Mouse (Mus musculus): Measurements from ENCODE around the gene Cd52. TPM values are rescaled to one million over a fixed set of nuclear protein-coding genes. Genes with fewer than 3 reads are reported as not detected.

Gene Cd52
- polyA plus RNA-seq, 1 experiment, result 14.0 TPM

DNA sequence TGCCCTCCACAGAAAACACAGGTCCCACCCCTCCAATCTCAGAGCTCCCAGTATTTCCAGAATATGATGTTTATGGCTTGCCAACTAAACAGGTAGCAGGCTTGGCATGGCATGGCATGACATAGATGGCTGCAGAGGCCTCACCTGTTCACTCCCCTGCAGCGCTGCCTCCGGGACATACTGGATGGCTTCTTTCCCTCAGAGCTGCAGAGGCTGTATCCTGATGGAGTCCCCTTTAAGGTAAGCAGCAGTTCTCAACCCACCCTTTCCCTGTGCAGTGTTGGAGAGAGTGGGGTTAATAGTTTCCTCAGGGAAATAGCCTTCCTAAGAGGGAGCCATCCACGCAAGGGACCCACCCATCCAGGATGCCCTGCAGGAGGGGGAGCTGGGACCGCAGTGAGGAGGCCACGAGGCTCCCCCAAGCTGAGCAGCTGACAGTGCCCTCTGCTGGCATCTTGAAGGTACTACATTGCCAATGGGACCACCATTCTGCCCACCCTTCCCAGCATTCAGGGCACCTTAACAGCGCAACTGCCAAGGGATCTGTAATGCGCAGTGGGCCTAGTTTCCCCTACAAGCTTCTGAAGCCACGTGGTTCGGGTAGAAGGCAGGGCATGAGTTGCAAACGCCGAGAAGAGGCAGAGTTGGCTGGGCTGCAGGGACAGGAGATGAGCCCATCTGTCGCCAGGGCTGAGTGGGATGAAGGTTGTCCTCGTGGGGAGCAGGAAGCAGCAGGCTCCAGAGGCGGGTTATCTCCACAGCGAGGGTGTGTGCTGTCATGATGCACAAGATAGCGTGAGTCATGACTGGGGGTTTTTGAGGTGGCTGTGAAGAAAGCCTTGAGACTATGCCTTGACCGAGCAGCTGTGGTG lies 29.0 kb upstream of the Cd52 start:
- Histone ChIP-seq H3K27ac (replicated peaks; ENCODE audit: low read depth, low read length) (no peak overlapping the region), H3K4me3 (ENCODE audit: insufficient read depth, low read depth, low read length) (no peak overlapping the region), H3K4me1 (ENCODE audit: control insufficient read depth, insufficient read depth, insufficient read length, low read length) (peaks cover 9% of the 10 kb centered on the region; the same call in 1 of the 2 replicates)

DNA sequence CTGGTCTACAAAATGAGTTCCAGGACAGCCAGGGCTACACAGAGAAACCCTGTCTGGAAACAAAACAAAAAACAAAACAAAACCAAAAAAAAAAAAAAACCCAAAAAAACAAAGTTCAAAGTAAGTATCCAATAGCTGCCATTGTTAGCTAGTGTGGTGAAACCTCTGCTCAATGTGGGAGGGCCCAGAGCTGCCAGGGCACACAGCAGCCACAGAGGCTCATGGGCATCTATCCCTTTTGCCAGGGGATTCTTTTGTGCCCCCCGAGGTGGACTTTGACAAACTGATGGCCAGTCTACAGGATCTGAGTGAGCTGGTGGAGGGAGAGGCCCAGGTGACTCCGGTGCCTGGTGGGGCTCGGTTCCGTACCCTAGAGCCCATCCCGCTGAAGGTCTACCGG lies 28.3 kb upstream of the Cd52 start:
- peaks cover 9% of the 10 kb centered on the region; the same call in 1 of the 2 replicates for H3K4me1 ChIP-seq (ENCODE audit: control insufficient read depth, insufficient read depth, insufficient read length, low read length)
- H3K4me3 ChIP-seq (ENCODE audit: insufficient read depth, low read depth, low read length), result no peak overlapping the region
- no peak overlapping the region for H3K27ac ChIP-seq (replicated peaks; ENCODE audit: low read depth, low read length)

DNA sequence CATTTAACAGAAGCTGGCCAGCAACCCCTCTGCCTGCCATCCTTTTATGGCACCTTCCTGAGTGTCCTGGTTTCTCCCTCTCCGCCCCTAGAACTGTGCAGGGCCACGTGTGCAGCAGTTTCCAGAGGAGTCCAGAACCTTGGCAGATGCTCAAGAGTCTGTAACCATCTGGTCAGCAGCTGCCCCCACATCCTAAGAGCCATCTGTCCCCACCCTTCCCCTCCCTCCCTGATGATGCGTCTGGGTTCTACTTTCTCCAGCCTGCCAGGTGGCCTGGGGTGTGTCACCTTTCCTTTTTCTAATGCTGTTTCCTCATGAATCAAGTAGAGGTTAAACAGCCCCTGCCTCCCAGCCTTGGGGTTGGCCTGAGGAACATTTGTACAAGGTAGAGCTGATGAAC lies 27.4 kb upstream of the Cd52 start:
- no peak overlapping the region for H3K27ac ChIP-seq (replicated peaks; ENCODE audit: low read depth, low read length)
- H3K4me1 ChIP-seq (ENCODE audit: control insufficient read depth, insufficient read depth, insufficient read length, low read length), result 0 out of 2 replicates have a peak, but pooled peaks cover 1% of the 10 kb centered on the region
- no peak overlapping the region for H3K4me3 ChIP-seq (ENCODE audit: insufficient read depth, low read depth, low read length)

DNA sequence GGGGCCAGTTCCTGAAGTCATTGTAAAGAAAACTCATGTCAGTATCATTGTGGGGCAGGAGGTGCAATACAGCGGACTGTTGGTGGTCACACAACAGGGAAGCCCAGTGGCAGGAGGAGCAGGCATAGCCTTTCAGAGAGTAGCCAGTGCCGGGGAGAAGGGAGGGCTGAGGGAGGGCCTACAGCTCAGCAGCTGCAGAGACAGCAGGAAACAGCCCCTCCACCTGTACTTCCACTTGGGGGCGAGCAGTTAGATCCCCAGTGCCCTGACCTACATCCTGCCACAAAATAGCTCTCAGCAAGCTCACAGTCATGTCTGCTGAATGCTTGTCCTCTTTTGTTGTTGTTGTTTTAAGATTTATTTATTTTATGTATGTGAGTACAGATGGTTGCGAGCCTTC lies 26.7 kb upstream of the Cd52 start:
- Histone ChIP-seq H3K27ac (replicated peaks; ENCODE audit: low read depth, low read length) (no peak overlapping the region), H3K4me1 (ENCODE audit: control insufficient read depth, insufficient read depth, insufficient read length, low read length) (no peaks in the 10 kb centered on the region), H3K4me3 (ENCODE audit: insufficient read depth, low read depth, low read length) (no peak overlapping the region)

DNA sequence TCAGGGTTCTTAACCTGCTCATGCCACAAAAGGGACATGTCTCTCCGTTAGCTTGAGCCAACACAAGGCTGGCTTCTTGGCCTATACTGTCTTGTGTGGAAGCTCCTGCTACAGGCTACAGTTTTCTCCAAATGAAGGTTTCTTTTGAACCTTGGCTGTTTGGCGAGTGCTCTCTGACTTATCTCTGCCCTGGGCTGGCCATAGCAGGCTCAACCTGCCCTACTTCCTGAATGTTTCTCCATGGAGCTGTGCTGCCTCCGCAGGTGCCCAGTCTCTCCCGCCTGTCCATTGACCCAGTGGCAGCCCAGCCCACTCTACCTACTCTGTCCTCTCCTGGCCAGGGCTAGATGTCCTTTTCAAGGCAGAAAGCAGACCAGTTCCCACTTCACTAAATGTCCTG lies 26.0 kb upstream of the Cd52 start:
- Histone ChIP-seq H3K4me3 (ENCODE audit: insufficient read depth, low read depth, low read length) (no peak overlapping the region), H3K27ac (replicated peaks; ENCODE audit: low read depth, low read length) (no peak overlapping the region), H3K4me1 (ENCODE audit: control insufficient read depth, insufficient read depth, insufficient read length, low read length) (no peaks in the 10 kb centered on the region)

DNA sequence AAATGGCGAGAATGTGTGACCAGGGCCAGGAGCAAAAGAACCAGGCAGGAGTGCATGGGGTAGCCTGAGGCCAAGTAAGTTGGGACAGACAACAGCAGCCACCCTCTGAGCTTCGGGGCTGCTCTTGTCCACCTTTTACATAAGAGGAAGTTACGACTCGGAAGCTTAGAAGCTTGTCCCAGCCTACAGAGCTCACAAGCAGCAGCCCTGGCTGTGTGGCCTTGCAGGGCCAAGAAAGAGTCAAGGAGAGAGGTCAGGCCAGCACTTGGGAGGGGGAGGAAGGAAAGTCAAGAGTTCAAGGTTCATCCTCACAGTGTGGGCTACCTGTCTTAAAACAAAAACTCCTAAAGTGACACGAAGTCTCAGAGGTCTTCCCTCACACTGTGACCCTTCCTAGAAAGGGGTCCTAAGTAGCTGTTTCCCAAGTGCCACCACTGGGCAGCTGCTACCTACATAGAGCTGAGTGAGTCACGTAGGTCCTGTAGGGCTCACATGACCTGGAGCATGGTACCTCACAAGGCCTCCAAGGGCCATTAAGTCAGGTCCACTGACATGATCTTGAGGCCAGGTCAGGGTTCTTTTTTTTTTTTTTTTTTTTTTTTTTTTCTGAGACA lies 25.4 kb upstream of the Cd52 start:
- no peak overlapping the region for H3K27ac ChIP-seq (replicated peaks; ENCODE audit: low read depth, low read length)
- H3K4me1 ChIP-seq (ENCODE audit: control insufficient read depth, insufficient read depth, insufficient read length, low read length), result no peaks in the 10 kb centered on the region
- no peak overlapping the region for H3K4me3 ChIP-seq (ENCODE audit: insufficient read depth, low read depth, low read length)

DNA sequence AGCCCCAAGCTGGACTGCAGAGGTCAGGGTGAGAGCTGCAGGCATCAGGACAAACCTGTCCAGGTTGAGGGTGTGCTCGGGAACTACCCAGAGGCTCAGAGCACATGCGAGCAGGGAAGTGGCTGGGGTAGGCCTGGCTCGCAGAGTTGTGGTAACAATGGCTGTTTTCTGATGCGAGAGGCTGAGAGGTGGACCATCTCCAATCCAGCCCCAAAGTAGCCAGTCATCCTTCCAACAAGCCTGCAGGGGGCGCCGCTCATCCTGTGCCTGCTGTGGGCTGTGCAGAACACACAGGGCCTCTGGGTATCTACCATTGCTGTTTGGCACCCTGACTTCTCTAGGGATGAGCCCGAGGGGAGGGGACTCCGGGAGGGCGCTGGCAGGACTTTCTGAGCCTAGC lies 24.8 kb upstream of the Cd52 start:
- H3K4me1 ChIP-seq (ENCODE audit: control insufficient read depth, insufficient read depth, insufficient read length, low read length), result no peaks in the 10 kb centered on the region
- H3K4me3 ChIP-seq (ENCODE audit: insufficient read depth, low read depth, low read length), result no peak overlapping the region
- H3K27ac ChIP-seq (replicated peaks; ENCODE audit: low read depth, low read length), result no peak overlapping the region

DNA sequence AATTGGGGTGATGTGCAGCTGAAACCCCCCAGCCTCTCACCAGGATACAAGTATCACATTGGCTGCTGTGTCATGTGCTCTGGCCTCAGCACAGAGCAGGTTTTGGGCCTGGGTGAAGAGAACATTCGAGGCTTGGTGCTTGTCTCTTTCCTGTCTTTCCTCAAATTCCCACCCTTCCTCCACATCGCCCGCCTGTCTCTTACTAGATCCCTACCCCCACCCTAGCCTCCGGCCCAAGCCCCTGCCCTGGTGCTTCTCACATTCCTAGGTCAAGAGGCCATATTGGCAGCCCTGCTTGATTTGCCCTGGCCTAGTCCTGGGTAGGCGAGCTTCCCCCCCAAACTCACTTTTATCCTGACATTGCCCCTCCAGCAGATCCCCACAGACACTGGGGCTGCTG lies 24.2 kb upstream of the Cd52 start:
- Histone ChIP-seq H3K4me1 (ENCODE audit: control insufficient read depth, insufficient read depth, insufficient read length, low read length) (no peaks in the 10 kb centered on the region), H3K4me3 (ENCODE audit: insufficient read depth, low read depth, low read length) (no peak overlapping the region), H3K27ac (replicated peaks; ENCODE audit: low read depth, low read length) (no peak overlapping the region)

DNA sequence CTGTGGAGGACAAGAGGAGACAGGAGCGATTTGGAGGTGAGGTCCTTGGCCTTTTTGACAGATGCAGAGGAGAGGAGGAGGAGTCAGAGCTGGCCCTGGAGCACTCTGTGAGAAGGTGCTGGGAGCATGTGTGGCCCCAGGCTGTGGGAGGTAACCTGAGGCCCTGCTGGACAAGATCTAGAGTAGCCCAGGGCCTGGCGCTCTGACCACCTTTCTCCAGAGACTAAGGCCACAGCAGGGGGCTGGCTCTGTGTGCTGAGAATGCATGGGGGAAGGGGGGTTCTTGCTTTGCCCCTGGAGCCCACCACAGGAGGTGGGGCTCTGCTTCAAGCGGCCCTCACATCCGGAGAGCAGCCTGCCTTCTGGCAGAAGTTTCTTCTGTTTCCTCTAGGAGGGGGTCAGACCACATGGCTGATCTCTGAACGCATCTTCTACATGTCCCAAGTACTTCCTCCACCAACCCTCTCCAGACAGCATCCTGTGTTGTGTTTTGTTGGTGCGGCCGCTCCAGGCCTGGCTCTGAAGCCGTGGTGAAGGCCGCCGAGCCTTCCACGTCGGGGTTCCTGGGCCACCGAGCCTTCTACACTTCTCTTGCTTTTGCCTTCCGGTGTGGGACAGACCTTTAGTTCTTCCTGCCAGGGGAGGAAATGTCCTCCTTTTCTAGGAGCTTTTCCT lies 23.4 kb upstream of the Cd52 start:
- no peak overlapping the region for H3K4me3 ChIP-seq (ENCODE audit: insufficient read depth, low read depth, low read length)
- H3K4me1 ChIP-seq (ENCODE audit: control insufficient read depth, insufficient read depth, insufficient read length, low read length), result no peaks in the 10 kb centered on the region
- H3K27ac ChIP-seq (replicated peaks; ENCODE audit: low read depth, low read length), result no peak overlapping the region

DNA sequence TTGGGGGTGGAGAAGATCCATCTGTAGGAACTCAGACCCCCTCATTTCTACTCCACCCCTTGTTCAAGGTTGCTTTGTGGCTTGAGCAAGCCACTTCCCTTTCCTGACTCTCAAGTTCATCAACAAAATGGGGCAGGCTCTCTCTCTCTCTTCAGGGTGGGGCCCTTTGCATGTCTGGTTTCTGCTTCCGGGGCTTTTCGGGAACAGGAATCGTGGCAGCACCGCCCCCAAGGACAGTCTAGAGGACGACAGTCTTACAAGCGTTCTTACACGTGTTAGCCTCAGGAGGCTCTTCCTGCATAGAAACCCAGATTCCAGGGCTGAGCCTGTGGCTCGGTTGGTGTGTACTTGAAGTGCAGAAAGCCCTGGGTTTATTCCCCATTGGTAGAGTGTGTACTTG lies 22.1 kb upstream of the Cd52 start:
- H3K27ac ChIP-seq (replicated peaks; ENCODE audit: low read depth, low read length), result no peak overlapping the region; the same call in 1 of the 2 replicates
- no peaks in the 10 kb centered on the region for H3K4me1 ChIP-seq (ENCODE audit: control insufficient read depth, insufficient read depth, insufficient read length, low read length)
- H3K4me3 ChIP-seq (ENCODE audit: insufficient read depth, low read depth, low read length), result no peak overlapping the region

DNA sequence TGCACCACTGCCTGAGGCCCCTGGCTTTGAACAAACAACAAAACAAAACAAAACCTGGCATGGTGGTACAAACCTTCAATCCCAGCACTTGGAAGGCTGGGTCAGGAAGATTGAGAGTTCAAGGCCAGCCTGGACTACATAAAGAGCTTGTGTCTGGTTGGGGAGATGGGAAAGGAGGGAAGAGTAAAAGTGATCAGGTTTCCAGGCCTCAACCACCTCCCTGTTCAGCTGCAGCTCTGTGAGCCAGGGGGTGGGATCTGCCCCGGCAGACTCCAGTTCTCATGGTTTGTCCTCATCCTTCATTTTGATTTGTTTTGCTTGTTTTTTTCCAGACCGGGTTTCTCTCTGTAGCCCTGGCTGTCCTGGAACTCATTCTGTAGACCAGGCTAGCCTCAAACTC lies 21.6 kb upstream of the Cd52 start:
- H3K27ac ChIP-seq (replicated peaks; ENCODE audit: low read depth, low read length), result no peak overlapping the region; the same call in 1 of the 2 replicates

DNA sequence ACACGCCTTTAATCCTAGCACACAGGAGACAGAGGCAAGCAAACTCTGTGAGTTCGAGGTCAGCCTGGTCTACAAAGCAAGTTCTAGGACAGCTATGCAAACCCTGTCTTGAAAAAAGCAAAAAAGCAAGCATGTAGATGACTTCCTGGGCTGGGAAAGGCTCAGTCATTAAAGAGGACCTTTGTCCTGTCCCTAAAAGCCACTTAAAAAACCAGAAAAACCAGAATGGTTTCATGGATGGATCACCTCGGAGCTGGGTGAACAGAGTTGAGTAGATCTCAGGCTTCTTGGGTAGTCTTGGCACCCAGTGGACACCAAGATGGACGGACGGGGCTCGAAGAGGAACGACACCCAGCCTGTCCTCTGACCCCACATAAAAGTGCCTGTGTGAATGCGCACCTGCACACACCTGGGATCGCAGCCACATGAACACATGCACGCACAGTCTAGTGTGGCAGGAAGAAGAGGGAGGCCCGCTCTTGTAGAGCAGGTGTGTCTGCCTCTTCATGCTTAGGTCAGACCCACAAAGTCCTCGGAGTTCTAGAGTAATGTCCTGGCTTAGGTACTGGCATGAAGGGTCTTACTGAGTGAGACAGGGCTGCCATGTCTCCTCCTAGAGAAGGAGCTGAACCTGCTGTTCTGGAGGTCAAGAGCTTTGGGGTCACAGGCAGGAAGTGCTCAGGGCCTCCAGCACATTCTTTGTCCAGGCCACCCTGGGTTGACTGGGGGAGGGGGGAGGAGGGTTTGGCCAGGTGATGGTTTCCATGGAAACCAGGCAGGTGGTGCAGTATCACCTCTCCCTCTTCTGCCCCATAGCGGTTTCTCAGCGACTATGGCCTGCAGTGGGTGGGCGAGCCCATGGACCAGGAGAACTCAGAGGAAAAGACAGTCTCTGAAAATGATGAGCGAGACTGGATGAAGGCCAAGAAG lies 20.6 kb upstream of the Cd52 start:
- Histone ChIP-seq H3K4me3 (ENCODE audit: insufficient read depth, low read depth, low read length) (no peak overlapping the region), H3K27ac (replicated peaks; ENCODE audit: low read depth, low read length) (no peak overlapping the region), H3K4me1 (ENCODE audit: control insufficient read depth, insufficient read depth, insufficient read length, low read length) (no peaks in the 10 kb centered on the region)

More for the DNA sequence above, 21.6 kb upstream of the Cd52 start:
- Histone ChIP-seq H3K4me1 (ENCODE audit: control insufficient read depth, insufficient read depth, insufficient read length, low read length) (no peaks in the 10 kb centered on the region), H3K4me3 (ENCODE audit: insufficient read depth, low read depth, low read length) (no peak overlapping the region)

DNA sequence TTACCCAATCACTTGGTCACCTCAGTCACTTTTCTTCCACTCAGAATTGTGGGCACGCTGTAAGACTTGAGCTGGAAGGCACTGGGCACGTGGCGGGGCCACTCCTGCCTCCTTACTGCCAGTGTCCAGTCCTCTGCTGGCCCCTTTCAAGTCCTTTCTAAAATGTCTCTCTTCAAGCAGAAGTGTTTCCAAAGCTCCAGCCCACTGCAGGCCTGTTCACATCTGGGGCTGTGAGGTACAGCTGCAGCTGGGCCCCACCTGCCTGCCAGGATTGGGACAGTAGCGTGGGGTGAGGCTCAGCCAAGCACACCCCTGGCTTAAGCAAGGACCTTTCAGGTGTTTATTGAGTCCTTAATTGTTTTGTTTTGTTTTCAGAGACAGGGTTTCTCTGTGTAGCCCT lies 19.2 kb upstream of the Cd52 start:
- no peak overlapping the region for H3K4me3 ChIP-seq (ENCODE audit: insufficient read depth, low read depth, low read length)
- no peaks in the 10 kb centered on the region for H3K4me1 ChIP-seq (ENCODE audit: control insufficient read depth, insufficient read depth, insufficient read length, low read length)
- H3K27ac ChIP-seq (replicated peaks; ENCODE audit: low read depth, low read length), result no peak overlapping the region

DNA sequence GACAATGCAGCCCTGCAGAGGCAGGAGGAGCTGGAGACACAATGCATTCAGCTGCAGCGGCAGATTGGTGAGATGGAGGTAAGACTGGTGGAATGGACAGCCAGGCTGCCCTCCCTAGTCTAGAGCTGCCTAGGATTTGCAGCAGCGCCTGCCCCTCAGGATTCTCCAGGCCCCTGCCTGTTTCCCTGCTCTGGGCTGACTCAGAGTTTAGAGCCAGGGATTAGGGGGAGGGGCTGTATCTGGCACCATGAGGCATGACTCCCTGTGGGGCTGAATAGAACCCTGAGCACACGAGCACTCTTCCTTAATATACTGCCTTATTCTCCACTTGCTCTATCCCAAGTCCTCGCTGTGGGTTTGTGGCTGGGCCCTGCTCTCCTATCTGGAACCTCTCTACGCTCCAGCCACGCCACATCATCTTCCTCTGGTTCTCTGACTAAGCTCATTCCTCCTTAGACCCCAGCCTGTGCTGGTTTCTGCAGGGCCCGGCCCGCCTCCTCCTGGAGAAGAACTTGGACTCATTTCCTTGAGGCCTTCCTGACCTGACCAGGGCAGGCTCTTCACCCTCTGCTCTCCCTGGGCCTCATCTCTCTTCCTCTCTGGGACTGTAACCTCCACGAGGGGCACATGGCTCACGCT lies 18.6 kb upstream of the Cd52 start:
- Histone ChIP-seq H3K4me1 (ENCODE audit: control insufficient read depth, insufficient read depth, insufficient read length, low read length) (no peaks in the 10 kb centered on the region), H3K4me3 (ENCODE audit: insufficient read depth, low read depth, low read length) (no peak overlapping the region), H3K27ac (replicated peaks; ENCODE audit: low read depth, low read length) (no peak overlapping the region)

Data from brown adipose tissue, adult 24 weeks (tissue).